Comparison of ENCODE assay signal across 8 mouse cellular contexts in genomic region chr4:144894487-144895210, GRCm38 (mm10). TPM values are rescaled to one million over a fixed set of nuclear protein-coding genes. Genes with fewer than 3 reads are reported as not detected.
DNase-seq lines count a peak whose midpoint lies in the region; ATAC-seq lines count a peak whose summit lies in the region.

No protein-coding gene starts in this region.

- 3% methylated on average over 11 of the region's 11 CpGs for WGBS in embryonic facial prominence, embryonic 10.5 days
- WGBS in midbrain, embryonic 12.5 days = 5% methylated on average over 11 of the region's 11 CpGs

- peak; percentile 16 for DNase-seq in right cerebral cortex, postnatal 4 days
- no peak for DNase-seq in right cerebral cortex, postnatal 14 days
- peak; percentile 63 for DNase-seq in embryonic facial prominence, embryonic 10.5 days (ENCODE audit: low spot score)
- peak; percentile 72 for DNase-seq in heart, postnatal 10 days
- DNase-seq in kidney, postnatal 4 days = peak; percentile 57 to 72
- DNase-seq in spleen, adult 12 weeks (ENCODE audit: low spot score) = no peak

- H3K4me2 ChIP-seq in midbrain, embryonic 12.5 days (replicated peaks) = peak overlapping the region; percentile 70

- H3K4me1 ChIP-seq in embryonic facial prominence, embryonic 10.5 days = peaks cover 64% of the 10 kb centered on the region
- peaks cover 22% of the 10 kb centered on the region for H3K4me1 ChIP-seq in midbrain, embryonic 12.5 days

- H3K4me3 ChIP-seq in embryonic facial prominence, embryonic 10.5 days = peak overlapping the region; percentile 70
- peak overlapping the region; percentile 42 for H3K4me3 ChIP-seq in midbrain, embryonic 12.5 days

- intact Hi-C loops in heart, postnatal 10 days (cut with DNase I) = loop anchor here (1.0 to 10.0 kb wide), 5 partner anchors 56 to 393 kb away; partner anchors contain the start of gene Vps13d

- peaks cover 36% of the 10 kb centered on the region for H3K27me3 ChIP-seq in embryonic facial prominence, embryonic 10.5 days (replicated peaks; ENCODE audit: low read depth, poor library complexity, severe bottlenecking)
- peaks cover 45% of the 10 kb centered on the region for H3K27me3 ChIP-seq in midbrain, embryonic 12.5 days

- H3K9me3 ChIP-seq in embryonic facial prominence, embryonic 10.5 days = peaks cover 2% of the 10 kb centered on the region; the same call in 1 of the 2 replicates
- H3K9me3 ChIP-seq in midbrain, embryonic 12.5 days = no peaks in the 10 kb centered on the region

- 0 out of 2 replicates have a peak overlapping the region, but pooled peaks have one; percentile 39 for H3K9ac ChIP-seq in midbrain, embryonic 12.5 days (replicated peaks)

- H3K27ac ChIP-seq in embryonic facial prominence, embryonic 10.5 days (replicated peaks) = peak overlapping the region; percentile 83
- H3K27ac ChIP-seq in midbrain, embryonic 12.5 days (replicated peaks) = no peak overlapping the region

- peaks cover 8% of the 10 kb centered on the region for H3K36me3 ChIP-seq in embryonic facial prominence, embryonic 10.5 days (replicated peaks)
- H3K36me3 ChIP-seq in midbrain, embryonic 12.5 days = no peaks in the 10 kb centered on the region

- no peak for ATAC-seq in midbrain, embryonic 12.5 days (ENCODE audit: low FRiP score, low read depth)
- no peak for ATAC-seq in megakaryocyte-erythroid progenitor cell, adult 5-6 weeks (replicated peaks; ENCODE audit: low FRiP score, low TSS enrichment, poor library complexity, severe bottlenecking)

RNA-seq across cellular contexts. Expression of gene Dhrs3, which starts 2.0 kb away (rescaled TPM):
- polyA plus RNA-seq in embryonic facial prominence, embryonic 10.5 days (2016; fragmentation: Nextera tagmentation; extraction: Ambion mirVana) = 22.0 and 30.2 TPM in 2 replicates
- total RNA-seq in heart, postnatal 10 days (2021) = 10 to 100 TPM; 90.2 to 95.2 TPM
- polyA plus RNA-seq in midbrain, embryonic 12.5 days (2016; fragmentation: Nextera tagmentation; extraction: Ambion mirVana) = 9.8 and 13.6 TPM in 2 replicates
- total RNA-seq in megakaryocyte-erythroid progenitor cell, adult 5-6 weeks (2014; fragmentation: Nextera tagmentation) = 1.9 and 11.1 TPM in 2 replicates
- 3.0 and 6.7 TPM in 2 replicates for total RNA-seq in megakaryocyte-erythroid progenitor cell, adult 5-6 weeks (2017)

Comparison
In these comparisons a context has a peak if more than half of its experiments do, and no peak if none do; other contexts are left out.
1. DNase-seq: peak in right cerebral cortex, postnatal 4 days (single experiment), embryonic facial prominence, embryonic 10.5 days (single experiment), heart, postnatal 10 days (2 of 2) and kidney, postnatal 4 days (2 of 2); none in right cerebral cortex, postnatal 14 days (single experiment) and spleen, adult 12 weeks (single experiment).
2. RNA of gene Dhrs3, which starts 2.0 kb away (total RNA-seq): 90.2 to 95.2 TPM in heart, postnatal 10 days; 1.9 to 11.1 TPM in megakaryocyte-erythroid progenitor cell, adult 5-6 weeks; every median in the first group is over 4 times any median in the second.